Mouse (Mus musculus) heart, postnatal 0 days (tissue): ENCODE data around the gene Slc5a3. TPM values are rescaled to one million over a fixed set of nuclear protein-coding genes. Genes with fewer than 3 reads are reported as not detected.
"Not testable (repeated sequence)": the region's sequence is repeated elsewhere in the genome, so short reads cannot be mapped to it uniquely, and the experiment has no call there.

Experiments
- ATAC-seq: fragments of 200-750 bp; cut with Nextera tagmentation; 2 replicates; pipeline ENCODE4 v1.8.0; 2017; ENCODE audit warnings: low read depth, moderate number of reproducible peaks, moderate library complexity; ENCODE audit not compliant: insufficient read depth
- DNase-seq: peaks from one replicate; pipeline ENCODE4 v3.0.0-alpha.2; 2016; ENCODE audit warnings: low spot score
- H3K27ac ChIP-seq: fragments of 300-500 bp; sonication (generic); 2 replicates; pipeline ENCODE4 v1.5.1; 2014; ENCODE audit warnings: low read depth, mild to moderate bottlenecking
- H3K27me3 ChIP-seq: fragments of 300-500 bp; sonication (generic); 2 replicates; pipeline ENCODE4 v1.6.1; 2014; ENCODE audit warnings: low read length, mixed read lengths; ENCODE audit not compliant: control insufficient read depth, insufficient read depth
- H3K36me3 ChIP-seq: fragments of 300-500 bp; sonication (generic); replicated peaks from 2 replicates; pipeline ENCODE4 v1.6.1; 2014; ENCODE audit warnings: low read length, mixed read lengths; ENCODE audit not compliant: control insufficient read depth, insufficient read depth
- H3K4me1 ChIP-seq: fragments of 300-500 bp; sonication (generic); 2 replicates; pipeline ENCODE4 v1.6.1; 2014; ENCODE audit warnings: antibody characterized with exemption; ENCODE audit not compliant: control insufficient read depth, insufficient read depth
- H3K4me2 ChIP-seq: fragments of 300-500 bp; sonication (generic); 2 replicates; pipeline ENCODE4 v1.6.1; 2014; ENCODE audit warnings: low read depth, mild to moderate bottlenecking, low read length, moderate library complexity
- H3K4me3 ChIP-seq: fragments of 300-500 bp; sonication (generic); 2 replicates; pipeline ENCODE4 v1.5.1; 2014; ENCODE audit warnings: low read depth, low read length
- H3K9ac ChIP-seq: fragments of 300-500 bp; sonication (generic); replicated peaks from 2 replicates; pipeline ENCODE4 v1.6.1; 2014; ENCODE audit warnings: low read depth, low read length, mixed read lengths
- H3K9me3 ChIP-seq: fragments of 300-500 bp; sonication (generic); replicated peaks from 2 replicates; pipeline ENCODE4 v1.6.1; 2016; ENCODE audit warnings: low read length; ENCODE audit not compliant: control insufficient read depth
- CTCF ChIP-seq: IDR thresholded peaks from 2 replicates; pipeline ENCODE4 v1.5.1; 2016; ENCODE audit warnings: antibody characterized with exemption, control low read depth, low read depth
- EP300 ChIP-seq: IDR thresholded peaks from 2 replicates; pipeline ENCODE4 v1.6.1; 2016; ENCODE audit warnings: antibody characterized with exemption, low read depth
- WGBS: fragments of 180-500 bp; shearing (Covaris S2); extraction: QIAGEN DNeasy Blood & Tissue Kit; methylation state at CpG from one replicate; pipeline ENCODE4 v1.1.7; 2014; 5-methylcytosine and 5-hydroxymethylcytosine counted together
- polyA plus RNA-seq: library from polyadenylated mRNA; unstranded; fragments of >200 nt; fragmentation: Nextera tagmentation; extraction: Ambion mirVana; gene quantifications from 2 replicates; pipeline ENCODE4 v1.2.1, GENCODE M21; 2015
- total RNA-seq: library from RNA; depleted of rRNA; stranded (reverse); fragments of >200 nt; gene quantifications from 2 replicates; pipeline ENCODE4 v1.2.3, GENCODE M21; 2014; ENCODE audit warnings: low replicate concordance

Slc5a3 gene
- total and polyA plus RNA-seq, 2 experiments from 2014 or later: 1.5 to 13.9 TPM

DNA sequence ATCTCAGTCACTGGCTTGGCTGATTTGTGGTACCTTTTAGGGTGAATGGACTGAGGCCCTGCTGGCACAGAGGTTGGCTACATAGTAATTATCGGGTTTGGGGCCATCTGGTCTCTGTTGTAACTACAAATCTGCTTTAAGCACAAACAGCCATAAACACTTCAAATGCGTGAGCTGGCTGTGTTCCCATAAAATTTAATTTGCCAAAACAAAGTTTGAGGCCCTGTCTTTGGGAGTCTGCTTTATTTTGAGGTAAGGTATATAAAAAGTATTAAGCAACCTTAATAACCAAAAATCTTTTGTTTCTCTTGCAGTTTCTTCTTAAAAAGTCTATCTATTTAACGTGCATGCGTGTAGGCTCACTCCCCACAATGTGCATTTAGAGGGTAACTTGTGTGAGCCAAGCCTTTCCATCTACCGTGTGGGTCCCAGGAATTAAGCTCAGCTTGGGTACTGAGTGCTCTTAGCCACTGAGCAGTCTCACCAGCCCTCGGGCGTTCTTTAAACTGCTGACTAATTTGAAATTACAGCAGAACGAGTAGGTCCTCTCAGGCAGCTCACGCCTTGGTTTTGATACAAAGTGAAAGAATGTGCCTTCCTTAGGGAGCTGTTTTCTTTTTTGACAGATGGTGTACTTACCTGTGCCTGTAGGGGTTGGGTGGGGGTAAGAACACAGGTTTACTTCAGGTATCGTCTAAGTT is 40.4 kb downstream of the Slc5a3 start:
- DNase-seq (no peak), ATAC-seq (no peak)
- WGBS: 90% methylated on average over 10 of the region's 10 CpGs
- H3K36me3 ChIP-seq: peaks cover 21% of the 10 kb centered on the region
- no peak overlapping the region for H3K4me2 ChIP-seq
- H3K4me1 ChIP-seq: peaks cover 2% of the 10 kb centered on the region; the same call in 1 of the 2 replicates
- no peak overlapping the region for H3K4me3 ChIP-seq
- no peak for TF ChIP-seq CTCF
- no peak for TF ChIP-seq EP300
- no peak overlapping the region for H3K27ac ChIP-seq
- H3K27me3 ChIP-seq: no peaks in the 10 kb centered on the region
- H3K9me3 ChIP-seq: no peaks in the 10 kb centered on the region
- no peak overlapping the region for H3K9ac ChIP-seq

GRCm38 (mm10) chr16:92099598-92099997 is 41.5 kb downstream of the Slc5a3 start:
- ATAC-seq (no peak), DNase-seq (no peak)
- no peaks in the 10 kb centered on the region for H3K27me3 ChIP-seq
- H3K9me3 ChIP-seq: no peaks in the 10 kb centered on the region
- H3K36me3 ChIP-seq: peaks cover 21% of the 10 kb centered on the region
- H3K4me2 ChIP-seq: no peak overlapping the region
- no peak overlapping the region for H3K27ac ChIP-seq
- H3K9ac ChIP-seq: no peak overlapping the region
- no peak overlapping the region for H3K4me3 ChIP-seq
- H3K4me1 ChIP-seq: peaks cover 7% of the 10 kb centered on the region; the same call in 1 of the 2 replicates
- TF ChIP-seq CTCF (no peak), EP300 (no peak)
- WGBS: 89% methylated on average over 16 of the region's 16 CpGs

DNA sequence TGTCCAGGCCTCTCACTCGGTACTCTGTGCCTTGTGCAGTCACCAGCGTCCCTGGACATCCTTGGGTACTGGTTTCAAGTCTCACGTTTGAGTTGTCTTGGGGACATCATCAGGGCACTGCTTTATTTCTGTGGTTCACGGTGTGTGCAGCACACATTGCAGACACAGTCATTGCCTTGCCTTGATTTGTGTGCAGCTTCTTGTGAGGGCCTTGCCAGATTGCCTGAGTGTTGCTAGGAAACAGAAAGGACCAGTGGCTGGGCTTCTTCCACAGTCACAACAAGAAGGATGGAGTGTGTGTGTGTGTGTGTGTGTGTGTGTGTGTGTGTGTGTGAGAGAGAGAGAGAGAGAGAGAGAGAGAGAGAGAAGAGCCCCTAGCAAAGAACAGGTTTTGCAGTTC is 42.0 kb downstream of the Slc5a3 start:
- Histone ChIP-seq H3K27ac (no peak overlapping the region), H3K4me2 (no peak overlapping the region), H3K27me3 (no peaks in the 10 kb centered on the region), H3K9ac (no peak overlapping the region), H3K4me3 (no peak overlapping the region), H3K9me3 (no peaks in the 10 kb centered on the region), H3K4me1 (peaks cover 7% of the 10 kb centered on the region; the same call in 1 of the 2 replicates), H3K36me3 (peaks cover 21% of the 10 kb centered on the region)
- WGBS: 86% methylated on average over 4 of the region's 4 CpGs
- ATAC-seq (no peak), DNase-seq (no peak)
- TF ChIP-seq EP300: no peak
- no peak for TF ChIP-seq CTCF

- Histone ChIP-seq H3K4me2 (no peak overlapping the region), H3K36me3 (peaks cover 18% of the 10 kb centered on the region), H3K9ac (no peak overlapping the region), H3K9me3 (no peaks in the 10 kb centered on the region), H3K27ac (no peak overlapping the region), H3K4me1 (peaks cover 7% of the 10 kb centered on the region; the same call in 1 of the 2 replicates), H3K27me3 (no peaks in the 10 kb centered on the region), H3K4me3 (no peak overlapping the region)
- TF ChIP-seq EP300 (no peak), CTCF (no peak)
- ATAC-seq (no peak), DNase-seq (peak; percentile 5)
- WGBS: 70% methylated on average over 5 of the region's 5 CpGs
Observed at GRCm38 (mm10) chr16:92102115-92102514, 44.0 kb downstream of the Slc5a3 start.

DNA sequence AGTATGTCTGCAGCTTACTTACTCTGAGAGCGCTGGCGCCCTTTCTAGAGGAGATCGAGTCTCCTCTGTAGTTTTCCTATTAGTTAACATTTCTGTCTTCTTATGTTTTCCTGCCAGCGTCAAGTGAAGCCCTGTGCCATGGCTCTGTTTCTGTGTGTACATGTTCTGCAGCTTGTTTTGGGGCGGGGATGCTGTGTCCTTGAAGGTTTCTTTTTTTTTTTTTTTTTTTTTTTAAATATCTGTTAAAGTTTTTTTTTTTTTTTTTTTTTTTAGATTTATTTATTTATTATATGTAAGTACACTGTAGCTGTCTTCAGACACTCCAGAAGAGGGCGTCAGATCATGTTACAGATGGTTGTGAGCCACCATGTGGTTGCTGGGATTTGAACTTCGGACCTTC is 44.8 kb downstream of the Slc5a3 start:
- WGBS: 94% methylated on average over 6 of the region's 7 CpGs

More for the DNA sequence above, 44.8 kb downstream of the Slc5a3 start:
- not testable (repeated sequence) for H3K4me1 ChIP-seq, H3K27me3 ChIP-seq, ATAC-seq, H3K9ac ChIP-seq, H3K27ac ChIP-seq, DNase-seq, H3K4me2 ChIP-seq, H3K9me3 ChIP-seq, H3K4me3 ChIP-seq
- peaks cover 18% of the 10 kb centered on the region for H3K36me3 ChIP-seq
